Mouse (Mus musculus) bone marrow macrophage, adult 2 months (primary cell): Measurements from ENCODE around the gene Reps1.

Source experiments
- CTCF ChIP-seq: IDR thresholded peaks from 2 replicates; pipeline ENCODE4 v1.5.1; 2012; ENCODE audit warnings: low read depth, mild to moderate bottlenecking, low read length, moderate library complexity
- POLR2A ChIP-seq: IDR thresholded peaks from 2 replicates; pipeline ENCODE4 v1.6.1; 2012; ENCODE audit warnings: mild to moderate bottlenecking, low read depth, low read length, borderline replicate concordance

DNA sequence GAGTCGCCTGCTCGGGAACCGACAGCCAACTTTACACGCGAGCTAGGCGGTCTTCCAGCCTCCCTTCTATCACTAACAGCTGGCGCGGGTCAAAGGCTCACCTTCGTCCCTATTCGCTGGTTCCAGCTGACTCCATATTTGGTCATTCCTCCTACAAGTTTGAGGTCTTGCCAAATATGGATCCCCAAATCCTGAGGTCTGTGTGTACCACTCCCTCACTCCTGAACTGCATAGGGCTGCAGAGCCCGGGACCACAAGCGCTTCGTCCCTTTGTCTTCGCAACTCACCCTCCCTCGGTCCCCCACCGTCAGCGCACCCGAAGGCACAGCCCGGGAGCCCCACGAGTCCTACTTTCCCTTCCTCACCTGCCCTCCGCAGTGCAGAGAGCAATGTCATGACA is 33.3 kb upstream of the Reps1 start:
- no peak for TF ChIP-seq POLR2A
- TF ChIP-seq CTCF, result no peak
